Mouse (Mus musculus) embryonic facial prominence, embryonic 14.5 days (tissue): ENCODE results near the gene Prpf6. TPM values are rescaled to one million over a fixed set of nuclear protein-coding genes. Genes with fewer than 3 reads are reported as not detected.

ENCODE experiments used
- ATAC-seq: fragments of 200-750 bp; cut with Nextera tagmentation; 2 replicates; pipeline ENCODE4 v1.8.0; 2017; ENCODE audit warnings: low read depth, moderate number of reproducible peaks, moderate TSS enrichment
- DNase-seq: peaks from one replicate; pipeline ENCODE4 v3.0.0-alpha.2; 2015; ENCODE audit warnings: low spot score
- H3K27ac ChIP-seq: fragments of 300-500 bp; sonication (generic); replicated peaks from 2 replicates; pipeline ENCODE4 v1.5.1; 2014; ENCODE audit warnings: low read depth, mild to moderate bottlenecking, low read length, moderate library complexity
- H3K27me3 ChIP-seq: fragments of 300-500 bp; sonication (generic); replicated peaks from 2 replicates; pipeline ENCODE4 v1.6.1; 2014; ENCODE audit warnings: low read length; ENCODE audit not compliant: control insufficient read depth, insufficient read depth
- H3K36me3 ChIP-seq: fragments of 300-500 bp; sonication (generic); 2 replicates; pipeline ENCODE4 v1.6.1; 2014; ENCODE audit warnings: low read length, mixed read lengths; ENCODE audit not compliant: control insufficient read depth, insufficient read depth
- H3K4me1 ChIP-seq: fragments of 300-500 bp; sonication (generic); 2 replicates; pipeline ENCODE4 v1.6.1; 2014; ENCODE audit warnings: antibody characterized with exemption, low read length; ENCODE audit not compliant: control insufficient read depth, insufficient read depth
- H3K4me2 ChIP-seq: fragments of 300-500 bp; sonication (generic); 2 replicates; pipeline ENCODE4 v1.6.1; 2014; ENCODE audit warnings: low read depth, mild to moderate bottlenecking, low read length, moderate library complexity, mixed read lengths
- H3K4me3 ChIP-seq: fragments of 300-500 bp; sonication (generic); 2 replicates; pipeline ENCODE4 v1.5.1; 2014; ENCODE audit warnings: low read depth, mild to moderate bottlenecking, low read length
- H3K9ac ChIP-seq: fragments of 300-500 bp; sonication (generic); 2 replicates; pipeline ENCODE4 v1.6.1; 2014; ENCODE audit warnings: low read depth, mild to moderate bottlenecking, low read length, moderate library complexity, mixed read lengths
- H3K9me3 ChIP-seq: fragments of 300-500 bp; sonication (generic); 2 replicates; pipeline ENCODE4 v1.6.1; 2016; ENCODE audit warnings: low read length; ENCODE audit not compliant: control insufficient read depth
- WGBS: fragments of 180-500 bp; shearing (Covaris S2); extraction: QIAGEN DNeasy Blood & Tissue Kit; methylation state at CpG from one replicate; pipeline ENCODE4 v1.1.7; 2014; 5-methylcytosine and 5-hydroxymethylcytosine counted together
- microRNA-seq: library from miRNA; unstranded; fragments of <30 nt; microRNA quantifications from one replicate; pipeline ENCODE4, GENCODE M21; 2016; ENCODE audit warnings: borderline number of aligned reads
- polyA plus RNA-seq: library from polyadenylated mRNA; unstranded; fragments of >200 nt; fragmentation: Nextera tagmentation; extraction: Ambion mirVana; gene quantifications from 2 replicates; pipeline ENCODE4 v1.2.1, GENCODE M21; 2014

Prpf6 gene
- polyA plus RNA-seq, 1 experiment from 2014 or later, result 57.4 TPM

GRCm38 (mm10) chr2:181698241-181698640 lies 106.6 kb downstream of the Prpf6 start, which contains the start of gene Lkaaear1:
TSS of gene Lkaaear1 (minus strand) at chr2:181698442.
- no peak within 1 kb of the TSS for H3K9ac ChIP-seq
- DNase-seq, result no peak
- no peaks in the 10 kb centered on the region for H3K9me3 ChIP-seq
- H3K27ac ChIP-seq, result no peak within 1 kb of the TSS
- ATAC-seq, result no peak
- H3K4me1 ChIP-seq, result no peaks in the 10 kb centered on the region
- H3K36me3 ChIP-seq, result no peaks in the 10 kb centered on the region
- no peaks in the 10 kb centered on the region for H3K27me3 ChIP-seq
- WGBS, result 52% methylated on average over 5 of the region's 5 CpGs
- H3K4me3 ChIP-seq, result no peak within 1 kb of the TSS
- no peak within 1 kb of the TSS for H3K4me2 ChIP-seq

Small RNA genes within 50 kb of the gene (microRNA-seq; reads per million reads assigned to microRNA genes)
- not detected for gene Mir7006

Other genes starting within 250 kb of the Prpf6 start
- 30.1 and 36.6 TPM in 2 replicates for gene Zgpat, start 226.9 kb upstream of the Prpf6 start, polyA plus RNA-seq
- 43.7 and 48.1 TPM in 2 replicates for gene Arfrp1, start 226.5 kb upstream of the Prpf6 start, polyA plus RNA-seq
- gene Lime1, start 211.8 kb upstream of the Prpf6 start, polyA plus RNA-seq, result 17.4 and 18.4 TPM in 2 replicates
- 5.7 and 5.9 TPM in 2 replicates for gene Zbtb46, start 132.4 kb upstream of the Prpf6 start, polyA plus RNA-seq
- gene Abhd16b, start 98.7 kb upstream of the Prpf6 start, polyA plus RNA-seq, result 0.21 and 0.22 TPM in 2 replicates
- gene Tpd52l2, start 94.7 kb upstream of the Prpf6 start, polyA plus RNA-seq, result 159 and 164 TPM in 2 replicates
- 80.4 and 84.2 TPM in 2 replicates for gene Dnajc5, start 71.4 kb upstream of the Prpf6 start, polyA plus RNA-seq
- 45.2 and 49.3 TPM in 2 replicates for gene Uckl1, start 7.0 kb upstream of the Prpf6 start, polyA plus RNA-seq
- 42.0 and 46.5 TPM in 2 replicates for gene Zfp512b, start 935 bp downstream of the Prpf6 start, polyA plus RNA-seq
- gene Samd10, start 7.3 kb downstream of the Prpf6 start, polyA plus RNA-seq, result 13.1 and 13.2 TPM in 2 replicates
- 0.47 TPM in 1 of 2 replicates, not detected in the other for gene Gm29797, start 65.2 kb downstream of the Prpf6 start, polyA plus RNA-seq
- 43.9 and 46.5 TPM in 2 replicates for gene Sox18, start 79.8 kb downstream of the Prpf6 start, polyA plus RNA-seq
- 21.2 and 26.8 TPM in 2 replicates for gene Tcea2, start 88.4 kb downstream of the Prpf6 start, polyA plus RNA-seq
- gene Rgs19, start 102.1 kb downstream of the Prpf6 start, polyA plus RNA-seq, result 82.2 and 88.4 TPM in 2 replicates
- not detected in 2 replicates for gene Lkaaear1, start 106.6 kb downstream of the Prpf6 start, polyA plus RNA-seq
- 2.0 and 2.5 TPM in 2 replicates for gene Oprl1, start 123.1 kb downstream of the Prpf6 start, polyA plus RNA-seq
- 0.77 and 1.3 TPM in 2 replicates for gene Myt1, start 171.5 kb downstream of the Prpf6 start, polyA plus RNA-seq
- 30.6 and 32.5 TPM in 2 replicates for gene Pcmtd2, start 246.0 kb downstream of the Prpf6 start, polyA plus RNA-seq